Mouse (Mus musculus) right cerebral cortex, postnatal 14 days (tissue): ENCODE results near the gene Zfp764.
"Not testable (repeated sequence)": the region's sequence is repeated elsewhere in the genome, so short reads cannot be mapped to it uniquely, and the experiment has no call there.

Experiments
- DNase-seq: peaks from one replicate; pipeline ENCODE4 v3.0.0; 2022

The Zfp764 gene

DNA sequence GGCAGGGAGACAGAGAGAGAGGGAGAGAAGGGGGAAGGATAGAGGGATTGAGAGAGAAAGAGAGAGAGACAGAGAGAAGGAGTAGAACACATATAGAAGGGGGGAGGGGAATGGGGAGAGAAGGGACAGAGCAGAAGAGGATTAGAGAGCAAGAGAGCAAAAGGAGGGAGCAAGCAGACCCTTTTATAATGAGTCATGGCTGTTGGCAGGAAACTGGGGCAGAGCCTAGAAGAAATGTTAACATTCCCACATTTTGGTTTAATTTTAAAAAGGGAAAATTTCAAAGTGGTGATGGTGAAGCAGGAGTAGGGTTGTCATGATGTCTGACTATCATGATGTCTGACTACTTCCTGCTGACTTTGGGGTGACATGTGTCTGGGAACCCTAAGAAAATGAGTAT is 18.4 kb downstream of the Zfp764 start:
- DNase-seq = not testable (repeated sequence)

DNA sequence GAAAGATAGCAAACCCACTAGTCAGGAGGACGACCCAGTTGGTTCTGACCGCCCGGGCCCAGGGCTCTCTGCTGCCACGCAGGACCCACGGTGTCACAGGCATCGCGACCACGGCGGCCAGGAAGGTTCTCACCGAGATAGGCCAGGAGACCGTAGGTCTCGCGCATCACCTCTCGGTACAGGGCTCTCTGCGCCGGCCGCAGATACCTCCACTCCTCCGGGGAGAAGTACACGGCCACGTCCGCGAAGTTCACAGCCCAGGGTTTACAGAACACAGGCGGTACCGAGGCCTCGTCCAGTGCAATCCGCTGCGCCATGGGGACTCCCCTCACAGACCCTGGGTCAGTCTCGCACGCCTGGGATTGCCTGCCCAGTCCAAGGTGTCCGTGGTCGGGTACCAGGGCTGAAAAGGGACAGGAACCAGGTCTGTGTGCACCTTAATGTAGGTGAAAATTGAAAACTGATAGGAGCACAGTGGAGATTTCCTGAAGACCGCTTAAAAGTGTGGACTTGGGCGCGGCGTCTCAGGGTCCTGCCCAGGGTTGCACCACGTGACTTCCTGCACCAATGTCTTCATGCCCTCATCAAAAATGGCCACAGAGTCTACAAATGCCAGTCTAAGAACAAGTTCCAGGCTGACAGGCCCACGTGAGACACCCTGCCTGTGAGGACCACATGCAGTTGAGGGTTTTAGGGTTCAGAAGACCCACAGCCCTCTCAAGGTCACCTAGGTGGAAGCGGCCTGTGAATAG is 19.8 kb downstream of the Zfp764 start, which contains the start of gene 9130019O22Rik:
9130019O22Rik (minus strand) TSS at position 526 of the 752 bp plus-strand sequence.
- DNase-seq = peak; percentile 91

- not testable (repeated sequence) for DNase-seq
Observed at GRCm38 (mm10) chr7:127385560-127385959, 21.1 kb downstream of the Zfp764 start.

DNA sequence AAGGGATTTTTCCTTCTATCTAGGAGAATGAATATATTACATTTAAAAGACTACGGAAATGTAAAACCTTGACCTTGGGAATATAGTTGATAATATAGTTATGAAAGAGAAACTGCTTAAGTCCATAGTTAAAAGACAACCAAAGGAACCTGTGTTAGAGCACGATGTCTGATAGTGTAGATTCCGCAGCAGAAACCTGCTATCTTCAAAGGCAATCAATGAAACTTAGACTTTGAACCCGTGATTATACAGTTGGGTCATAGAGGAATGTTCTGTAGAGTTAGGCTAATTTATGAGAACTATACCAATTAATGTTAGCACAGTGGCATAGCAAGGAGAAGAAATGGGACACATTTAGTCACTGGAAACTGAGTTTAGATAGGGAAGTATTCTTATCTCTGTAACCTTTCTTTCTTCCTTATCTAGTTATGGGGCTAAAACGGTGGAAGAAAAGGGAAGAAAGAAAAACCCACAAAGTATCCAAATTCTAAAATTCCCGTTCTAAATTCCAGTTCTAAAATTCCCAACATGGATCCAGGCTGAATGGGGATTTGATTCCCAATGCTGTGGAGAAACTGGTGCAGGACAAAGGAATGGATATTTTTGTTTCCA is 28.2 kb downstream of the Zfp764 start:
- no peak for DNase-seq

DNA sequence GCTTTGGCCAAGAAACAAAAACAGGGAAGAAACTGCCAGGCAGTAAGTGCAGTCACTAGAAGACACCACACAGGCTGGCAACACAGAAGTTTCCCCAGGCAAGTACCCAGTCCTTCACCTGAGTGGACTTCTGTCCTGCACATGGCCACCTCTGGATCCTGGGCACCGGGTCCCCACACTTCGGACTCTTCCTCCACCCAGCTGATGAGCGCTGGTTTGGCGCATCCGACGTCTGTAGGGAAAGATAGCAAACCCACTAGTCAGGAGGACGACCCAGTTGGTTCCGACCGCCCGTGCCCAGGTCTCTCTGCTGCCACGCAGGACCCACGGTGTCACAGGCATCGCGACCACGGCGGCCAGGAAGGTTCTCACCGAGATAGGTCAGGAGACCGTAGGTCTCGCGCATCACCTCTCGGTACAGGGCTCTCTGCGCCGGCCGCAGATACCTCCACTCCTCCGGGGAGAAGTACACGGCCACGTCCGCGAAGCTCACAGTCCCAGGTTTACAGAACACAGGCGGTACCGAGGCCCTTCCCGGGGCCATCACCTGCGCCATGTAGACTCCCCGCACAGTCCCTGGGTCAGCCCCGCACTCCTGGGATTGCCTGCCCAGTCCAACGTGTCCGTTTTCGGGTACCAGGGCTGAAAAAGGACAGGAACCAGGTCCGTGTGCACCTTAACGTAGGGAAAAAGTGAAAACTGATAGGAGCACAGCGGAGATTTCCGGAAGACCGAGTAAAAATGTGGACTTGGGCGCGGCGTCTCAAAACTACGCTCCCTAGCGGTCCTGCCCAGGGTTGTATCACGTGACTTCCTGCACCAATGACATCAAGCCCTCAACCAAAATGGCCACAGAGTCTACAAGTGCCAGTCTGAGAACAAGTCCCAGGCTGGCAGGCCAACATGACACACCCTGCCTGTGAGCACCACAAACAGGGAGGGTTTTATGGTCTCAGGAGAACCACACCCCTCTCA is 31.1 kb downstream of the Zfp764 start, which contains the start of gene Zfp747:
Zfp747 (minus strand) TSS at position 780 of the 975 bp plus-strand sequence.
- DNase-seq = peak; percentile 92

GRCm38 (mm10) chr7:127371870-127372269 is 34.8 kb downstream of the Zfp764 start:
- not testable (repeated sequence) for DNase-seq

DNA sequence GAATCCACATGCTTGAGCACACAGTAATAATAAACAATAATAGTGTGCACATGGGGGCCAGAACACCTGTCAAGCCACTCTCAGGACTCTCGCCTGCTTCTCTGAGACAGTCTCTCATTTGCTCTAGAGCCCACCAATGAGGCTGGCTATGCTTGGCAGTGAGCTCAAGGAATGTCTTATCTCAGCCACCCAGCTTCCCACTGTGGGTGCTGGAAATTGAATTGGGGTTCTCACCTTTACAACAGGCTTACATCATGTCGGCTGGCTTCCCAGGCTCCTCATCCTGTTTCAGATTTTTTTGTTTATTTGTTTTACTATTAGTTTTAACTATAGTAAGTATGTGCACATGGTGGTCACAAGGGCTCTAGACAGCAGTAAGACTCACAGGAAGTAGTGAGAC is 35.4 kb downstream of the Zfp764 start:
- no peak for DNase-seq

DNA sequence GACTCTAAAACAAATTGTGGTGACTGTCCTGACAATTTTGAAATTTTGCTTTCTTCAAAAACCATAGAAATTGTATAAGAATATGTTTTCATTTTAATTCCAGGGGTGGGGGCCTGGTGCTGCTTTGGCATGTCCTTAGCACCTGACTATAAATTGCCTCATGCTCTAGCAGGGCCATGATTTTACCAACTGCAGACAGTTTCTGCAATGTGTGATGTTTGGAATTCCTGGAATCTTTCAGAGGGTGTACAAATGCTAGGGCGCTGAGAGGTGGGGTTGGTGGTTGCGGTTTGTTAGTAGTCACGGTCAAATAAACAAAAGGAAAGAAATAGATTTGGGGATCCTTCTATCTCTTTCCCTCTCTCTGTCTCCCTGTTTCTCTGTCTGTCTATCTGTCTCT is 40.4 kb downstream of the Zfp764 start:
- DNase-seq = no peak

DNA sequence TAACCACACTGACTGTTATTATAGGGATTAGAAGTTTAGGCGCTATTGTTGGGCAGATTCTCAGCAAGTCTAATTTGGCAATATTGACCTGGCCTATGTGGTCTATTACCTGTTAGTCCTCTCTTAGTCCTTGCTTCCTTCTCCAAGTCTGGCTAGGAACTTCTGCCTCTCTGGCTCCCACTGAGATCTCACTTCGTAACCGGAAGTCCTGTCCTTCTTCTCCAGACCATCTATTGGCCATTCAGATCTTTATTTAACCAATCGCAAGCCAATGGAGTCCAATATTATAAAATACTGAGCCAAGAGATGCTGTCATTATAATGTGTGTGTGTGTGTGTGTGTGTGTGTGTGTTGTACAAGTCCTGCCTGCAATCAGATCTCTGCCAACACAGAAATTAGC is 42.5 kb downstream of the Zfp764 start:
- DNase-seq = no peak

DNA sequence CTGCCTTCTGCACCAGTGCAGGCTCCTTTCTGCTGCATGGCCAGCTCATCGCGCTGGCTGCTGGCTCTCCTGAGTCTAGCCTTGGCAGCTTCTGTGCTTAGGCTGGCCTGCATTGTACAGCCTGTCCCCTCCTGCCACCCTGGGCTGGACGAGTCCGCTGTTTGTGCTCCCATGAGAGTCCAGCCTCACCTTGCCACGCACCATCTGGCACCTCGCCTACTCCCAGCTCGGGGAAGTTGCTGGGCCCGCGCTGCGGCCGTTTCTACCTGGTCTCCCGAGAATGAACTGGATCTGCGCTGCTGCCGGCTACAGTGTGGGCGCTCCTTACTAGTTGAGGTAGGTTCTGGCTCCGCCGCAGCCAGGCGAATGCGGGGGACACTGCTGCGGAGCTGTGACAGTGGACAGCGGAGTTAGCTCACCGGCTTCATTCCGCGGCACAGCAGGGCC is 43.1 kb downstream of the Zfp764 start:
- DNase-seq = peak; percentile 25

GRCm38 (mm10) chr7:127362418-127362817 is 44.2 kb downstream of the Zfp764 start:
- DNase-seq = not testable (repeated sequence)

- no peak for DNase-seq
Observed at GRCm38 (mm10) chr7:127361449-127361848, 45.2 kb downstream of the Zfp764 start.

- DNase-seq = no peak
Observed at GRCm38 (mm10) chr7:127360265-127360664, 46.4 kb downstream of the Zfp764 start.

GRCm38 (mm10) chr7:127358472-127358871 is 48.1 kb downstream of the Zfp764 start:
- no peak for DNase-seq

GRCm38 (mm10) chr7:127357871-127358270 is 48.8 kb downstream of the Zfp764 start:
- no peak for DNase-seq

GRCm38 (mm10) chr7:127355796-127356195 is 50.8 kb downstream of the Zfp764 start:
- no peak for DNase-seq
